ENCODE assay signal across 14 mouse cellular contexts in the genomic region with DNA sequence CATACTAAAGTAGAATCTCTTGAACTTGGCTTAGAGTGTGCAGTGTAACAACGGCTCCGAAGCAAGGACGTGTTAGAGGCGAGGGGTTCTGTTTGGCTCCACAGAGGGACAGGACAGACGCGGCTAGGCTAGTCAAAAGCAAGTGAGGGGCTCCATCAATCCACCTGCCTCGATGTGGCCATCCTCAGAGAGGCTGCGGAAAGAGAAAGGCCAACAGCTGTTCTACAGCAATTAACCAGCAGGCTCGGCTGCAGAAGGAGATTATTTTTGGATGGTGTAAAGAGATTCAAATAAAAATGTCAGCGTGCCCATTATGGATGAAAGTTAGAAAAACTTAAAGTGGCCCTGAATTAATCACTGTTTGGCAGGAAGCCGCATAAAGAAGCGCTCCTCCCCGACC.
DNase-seq lines count a peak whose midpoint lies in the region; ATAC-seq lines count a peak whose summit lies in the region.
"Had no signal": no experiment of that assay in that cellular context is flagged by ENCODE, and none has a peak within 500 bp of the region (broad histone marks: within the 10 kb centered on the region; RNA-seq: fewer than 3 reads in every experiment).

No protein-coding gene starts in this region.

- intact Hi-C loops in heart, postnatal 25 days (cut with DNase I), result loop anchor here (10.0 kb wide), 1 partner anchor 612 kb away; no protein-coding TSS in a partner anchor

- no peak overlapping the region for H3K4me2 ChIP-seq in forebrain, embryonic 15.5 days (replicated peaks)
- H3K4me2 ChIP-seq: liver, embryonic 11.5 days had no signal

- 0 out of 2 replicates have a peak overlapping the region, but pooled peaks have one; percentile 40 for H3K27ac ChIP-seq in forebrain, embryonic 10.5 days
- no peak overlapping the region for H3K27ac ChIP-seq in forebrain, embryonic 15.5 days (replicated peaks)

- H3K36me3 ChIP-seq in forebrain, embryonic 10.5 days (replicated peaks), result no peaks in the 10 kb centered on the region
- no peaks in the 10 kb centered on the region for H3K36me3 ChIP-seq in forebrain, embryonic 15.5 days

- H3K27me3 ChIP-seq in forebrain, embryonic 10.5 days (ENCODE audit: poor library complexity, severe bottlenecking), result peaks cover 92% of the 10 kb centered on the region
- H3K27me3 ChIP-seq in forebrain, embryonic 15.5 days, result peaks cover 41% of the 10 kb centered on the region; the same call in 1 of the 2 replicates

- peak; percentile 37 for DNase-seq in forebrain, embryonic 10.5 days (ENCODE audit: extremely low spot score, low spot score)
- DNase-seq in heart, postnatal 4 days, result peak; percentile 9
- no peak for DNase-seq in heart, postnatal 25 days (ENCODE audit: low spot score)
- DNase-seq in right cerebral cortex, postnatal 14 days, result peak; percentile 8
- no peak for DNase-seq in right cerebral cortex, adult 18-20 months
- peak; percentile 39 for DNase-seq in retina, postnatal 1 day
- no peak for DNase-seq in ovary, postnatal 36 days (ENCODE audit: low spot score)
- DNase-seq: adrenal gland, postnatal 25 days; cerebellum, postnatal 25 days; thymus, adult 2 months had no signal

- H3K9ac ChIP-seq in forebrain, embryonic 15.5 days (replicated peaks), result no peak overlapping the region

- 21% methylated on average over 13 of the region's 13 CpGs for WGBS in forebrain, embryonic 10.5 days
- WGBS in forebrain, embryonic 15.5 days, result 1% methylated on average over 13 of the region's 13 CpGs

- H3K9me3 ChIP-seq in forebrain, embryonic 10.5 days, result peaks cover 4% of the 10 kb centered on the region; the same call in 1 of the 2 replicates
- no peaks in the 10 kb centered on the region for H3K9me3 ChIP-seq in forebrain, embryonic 15.5 days

- ATAC-seq in forebrain, embryonic 15.5 days (replicated peaks), result no peak
- ATAC-seq: activated CD4-positive, CD25-positive, alpha-beta regulatory T cell, adult 4 months; intestine, postnatal 0 days had no signal

- H3K4me1 ChIP-seq in forebrain, embryonic 10.5 days, result peaks cover 60% of the 10 kb centered on the region
- H3K4me1 ChIP-seq in forebrain, embryonic 15.5 days, result peaks cover 36% of the 10 kb centered on the region

- no peak overlapping the region; the same call in 1 of the 2 replicates for H3K4me3 ChIP-seq in forebrain, embryonic 10.5 days
- no peak overlapping the region for H3K4me3 ChIP-seq in forebrain, embryonic 15.5 days

Comparison
In these comparisons a context has a peak if more than half of its experiments do, and no peak if none do; other contexts are left out.
1. DNase-seq: peak in forebrain, embryonic 10.5 days (single experiment), heart, postnatal 4 days (single experiment), right cerebral cortex, postnatal 14 days (single experiment) and retina, postnatal 1 day (single experiment); none in heart, postnatal 25 days (single experiment), right cerebral cortex, adult 18-20 months (single experiment) and ovary, postnatal 36 days (single experiment).